Mouse (Mus musculus) CH12.LX (cell line): ENCODE data around the gene Ldha. TPM values are rescaled to one million over a fixed set of nuclear protein-coding genes. Genes with fewer than 3 reads are reported as not detected.

Experiments
- DNase-seq: peaks from one replicate; pipeline ENCODE4 v3.0.0-alpha.2; 2013; ENCODE audit errors: extremely low read depth
- H3K27ac ChIP-seq: 2 replicates; pipeline ENCODE4 v1.5.1; 2012; ENCODE audit warnings: low read depth, mild to moderate bottlenecking, control low read depth, moderate library complexity; ENCODE audit not compliant: insufficient read depth
- H3K27me3 ChIP-seq: replicated peaks from 2 replicates; pipeline ENCODE3; 2012; ENCODE audit warnings: inconsistent platforms
- H3K36me3 ChIP-seq, 2 experiments: replicated peaks in 1 of 2; 2 replicates each; pipeline versions ENCODE3 to v1.6.1; 2012; ENCODE audit warnings: inconsistent platforms in 1 of 2, low read length in 1 of 2, mild to moderate bottlenecking in 1 of 2, mixed read lengths in 1 of 2, moderate library complexity in 1 of 2; ENCODE audit not compliant: control insufficient read depth in 1 of 2, insufficient read depth in 1 of 2
- H3K4me1 ChIP-seq, 2 experiments: 2 replicates each; pipeline ENCODE4 v1.6.1; 2012; ENCODE audit warnings: inconsistent platforms in 1 of 2, moderate library complexity in 1 of 2; ENCODE audit not compliant: insufficient read depth in 2 of 2, control insufficient read depth in 1 of 2
- H3K4me2 ChIP-seq: 2 replicates; pipeline ENCODE4 v1.6.1; 2012; ENCODE audit warnings: low read depth, mild to moderate bottlenecking, control low read depth; ENCODE audit not compliant: poor library complexity, insufficient read depth, severe bottlenecking
- H3K4me3 ChIP-seq, 3 experiments: fragments of 150-350 bp in 1 of 3; sonication (generic) in 1 of 3; replicated peaks in 1 of 3; 2 replicates each; pipeline versions ENCODE3 to v1.5.1; 2011 to 2012; ENCODE audit warnings: low read depth in 2 of 3, low read length in 2 of 3, mild to moderate bottlenecking in 2 of 3, moderate library complexity in 2 of 3, control low read depth in 1 of 3, improper control_type of control experiment in 1 of 3, inconsistent platforms in 1 of 3, mixed read lengths in 1 of 3; ENCODE audit not compliant: poor library complexity in 1 of 3
- H3K79me2 ChIP-seq: replicated peaks from 2 replicates; pipeline ENCODE4 v1.6.1; 2012; ENCODE audit warnings: mild to moderate bottlenecking, moderate library complexity; ENCODE audit not compliant: control insufficient read depth, poor library complexity, insufficient read depth, severe bottlenecking; ENCODE audit errors: extremely low read depth
- H3K9ac ChIP-seq: 2 replicates; pipeline ENCODE4 v1.6.1; 2012; ENCODE audit warnings: low read depth, mild to moderate bottlenecking, control low read depth, moderate library complexity; ENCODE audit not compliant: insufficient read depth
- H3K9me3 ChIP-seq: replicated peaks from 2 replicates; pipeline ENCODE3; 2012; ENCODE audit warnings: low read length, inconsistent platforms, mixed read lengths
- BHLHE40 ChIP-seq: IDR thresholded peaks from 2 replicates; pipeline ENCODE4 v1.6.1; 2011; ENCODE audit warnings: mild to moderate bottlenecking, low read depth, low read length, improper control_type of control experiment
- CHD1 ChIP-seq: IDR thresholded peaks from 2 replicates; pipeline ENCODE4 v1.6.1; 2012; ENCODE audit warnings: low read depth, low read length, improper control_type of control experiment, inconsistent platforms
- CHD2 ChIP-seq: IDR thresholded peaks from 2 replicates; pipeline ENCODE4 v1.6.1; 2011; ENCODE audit warnings: low read length, improper control_type of control experiment
- E2F4 ChIP-seq: IDR thresholded peaks from 2 replicates; pipeline ENCODE4 v1.6.1; 2011; ENCODE audit warnings: low read depth, low read length, improper control_type of control experiment; ENCODE audit not compliant: insufficient replicate concordance
- ELF1 ChIP-seq: IDR thresholded peaks from 2 replicates; pipeline ENCODE4 v1.6.1; 2014; ENCODE audit warnings: low read depth, mild to moderate bottlenecking, inconsistent platforms, low read length, improper control_type of control experiment
- ETS1 ChIP-seq: conservative IDR thresholded peaks from 2 replicates; pipeline ENCODE4 v1.6.1; 2012; ENCODE audit warnings: low read depth, mild to moderate bottlenecking, inconsistent platforms, low read length, improper control_type of control experiment, moderate library complexity
- HCFC1 ChIP-seq: IDR thresholded peaks from 2 replicates; pipeline ENCODE4 v1.6.1; 2012; ENCODE audit warnings: low read depth, mild to moderate bottlenecking, inconsistent platforms, low read length, improper control_type of control experiment
- JUN ChIP-seq: IDR thresholded peaks from 2 replicates; pipeline ENCODE4 v1.6.1; 2011; ENCODE audit warnings: low read depth, mild to moderate bottlenecking, low read length, improper control_type of control experiment, moderate library complexity; ENCODE audit not compliant: insufficient read depth
- JUND ChIP-seq: conservative IDR thresholded peaks from 2 replicates; pipeline ENCODE4 v1.6.1; 2011; ENCODE audit warnings: low read depth, low read length, improper control_type of control experiment
- KAT2A ChIP-seq: IDR thresholded peaks from 2 replicates; pipeline ENCODE4 v1.6.1; 2012; ENCODE audit warnings: low read length, improper control_type of control experiment, inconsistent platforms; ENCODE audit not compliant: insufficient replicate concordance
- MAX ChIP-seq: IDR thresholded peaks from 2 replicates; pipeline ENCODE4 v1.6.1; 2011; ENCODE audit warnings: low read length, improper control_type of control experiment
- MEF2A ChIP-seq: IDR thresholded peaks from 2 replicates; pipeline ENCODE4 v1.6.1; 2014; ENCODE audit warnings: low read depth, mild to moderate bottlenecking, inconsistent platforms, low read length, improper control_type of control experiment, borderline replicate concordance
- MXI1 ChIP-seq: IDR thresholded peaks from 2 replicates; pipeline ENCODE4 v1.6.1; 2011; ENCODE audit warnings: mild to moderate bottlenecking, low read depth, low read length, improper control_type of control experiment
- PAX5 ChIP-seq: IDR thresholded peaks from 2 replicates; pipeline ENCODE4 v1.6.1; 2012; ENCODE audit warnings: low read length, inconsistent platforms, mixed read lengths
- POLR2A ChIP-seq: IDR thresholded peaks from 2 replicates; pipeline ENCODE4 v1.6.1; 2011; ENCODE audit warnings: low read depth, mild to moderate bottlenecking, improper control_type of control experiment, low read length
- POLR2AphosphoS2 ChIP-seq: IDR thresholded peaks from 2 replicates; pipeline ENCODE4 v1.6.1; 2011; ENCODE audit warnings: low read depth, low read length, improper control_type of control experiment
- RCOR1 ChIP-seq: conservative IDR thresholded peaks from 2 replicates; pipeline ENCODE4 v1.6.1; 2012; ENCODE audit warnings: low read depth, mild to moderate bottlenecking, inconsistent platforms, low read length, improper control_type of control experiment
- SIN3A ChIP-seq: IDR thresholded peaks from 2 replicates; pipeline ENCODE4 v1.6.1; 2012; ENCODE audit warnings: low read length, improper control_type of control experiment, inconsistent platforms
- SMC3 ChIP-seq: IDR thresholded peaks from 2 replicates; pipeline ENCODE4 v1.6.1; 2011; ENCODE audit warnings: low read depth, low read length, improper control_type of control experiment
- TBP ChIP-seq: conservative IDR thresholded peaks from 2 replicates; pipeline ENCODE4 v1.6.1; 2011; ENCODE audit warnings: low read depth, low read length, improper control_type of control experiment
- UBTF ChIP-seq: IDR thresholded peaks from 2 replicates; pipeline ENCODE4 v1.6.1; 2012; ENCODE audit warnings: low read depth, mild to moderate bottlenecking, inconsistent platforms, low read length, improper control_type of control experiment, moderate library complexity
- ZC3H11A ChIP-seq: IDR thresholded peaks from 2 replicates; pipeline ENCODE4 v1.6.1; 2012; ENCODE audit warnings: low read depth, mild to moderate bottlenecking, inconsistent platforms, low read length, improper control_type of control experiment
- ZMIZ1 ChIP-seq: IDR thresholded peaks from 2 replicates; pipeline ENCODE4 v1.6.1; 2012; ENCODE audit warnings: low read depth, mild to moderate bottlenecking, inconsistent platforms, low read length, improper control_type of control experiment
- ZNF384 ChIP-seq: IDR thresholded peaks from 2 replicates; pipeline ENCODE4 v1.6.1; 2012; ENCODE audit warnings: low read depth, low read length, improper control_type of control experiment, inconsistent platforms
- dilution Hi-C: fragments of 300-500 bp; cut with MboI; formaldehyde crosslinking; loops from 2 replicates; pipeline ENCODE4 v1.14.3; 2020; ENCODE audit warnings: low sequenced_read_pairs; ENCODE audit not compliant: extremely low pct_unique_long_range_greater_than_20kb, extremely low pct_ligation_motif_present
- in situ Hi-C: fragments of 300-500 bp; cut with MboI; formaldehyde crosslinking; loops from 3 replicates; pipeline ENCODE4 v1.14.3; 2019; ENCODE audit warnings: low sequenced_read_pairs, low pct_ligation_motif_present, low pct_unique_long_range_greater_than_20kb, mixed read lengths
- polyA plus RNA-seq: library from polyadenylated mRNA; unstranded; fragments of >175 nt; gene quantifications from 2 replicates; pipeline ENCODE4 v1.2.1, GENCODE M21; 2012; ENCODE audit warnings: low read depth; ENCODE audit not compliant: insufficient read length
- total RNA-seq, 2 experiments: library from RNA; depleted of rRNA; stranded (reverse); fragments of 300-350 nt in 1 of 2; fragments of >200 nt in 1 of 2; gene quantifications; 2 replicates each; pipeline ENCODE4 v1.2.3; 2012 to 2014

Ldha gene
- total and polyA plus RNA-seq, 3 experiments = 970 to 1,555 (median 1,199) TPM

DNA sequence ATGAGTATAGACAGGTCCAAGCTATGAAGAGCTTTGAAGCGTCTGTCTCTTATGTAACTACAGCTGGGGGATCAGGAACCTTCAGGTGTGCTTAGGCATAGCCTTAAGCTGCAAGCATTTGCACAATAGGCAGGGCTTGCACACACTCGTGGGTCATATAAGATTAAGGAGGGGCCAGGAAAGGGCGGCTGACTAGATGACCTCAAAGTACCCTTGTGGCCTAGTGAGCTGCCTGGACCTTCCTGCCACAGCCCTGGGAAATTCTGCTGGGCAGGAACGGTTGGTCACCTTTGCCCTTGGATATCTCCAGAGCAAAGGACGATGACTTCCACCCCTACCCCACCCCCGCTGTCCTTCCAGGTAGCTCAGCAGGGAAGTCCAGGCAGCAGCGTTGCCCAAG is 1.8 kb upstream of the Ldha start:
- dilution Hi-C loops (no loop called here), in situ Hi-C loops (no loop called here)
- no peaks in the 10 kb centered on the region for H3K79me2 ChIP-seq
- no peak overlapping the region for H3K4me2 ChIP-seq
- no peak overlapping the region for H3K27ac ChIP-seq
- no peaks in the 10 kb centered on the region for H3K9me3 ChIP-seq
- no peaks in the 10 kb centered on the region for H3K27me3 ChIP-seq
- H3K36me3 ChIP-seq = peaks cover 0 to 4% of the 10 kb centered on the region in 2 experiments
- peaks cover 5 to 33% of the 10 kb centered on the region in 2 experiments; a peak in 3 of 4 replicates for H3K4me1 ChIP-seq
- H3K4me3 ChIP-seq = no peak overlapping the region
- no peak for DNase-seq
- no peak overlapping the region for H3K9ac ChIP-seq
- no peak for TF ChIP-seq UBTF
- TF ChIP-seq CHD2 = no peak
- no peak for TF ChIP-seq HCFC1
- no peak for TF ChIP-seq SIN3A
- no peak for TF ChIP-seq TBP
- no peak for TF ChIP-seq CHD1
- TF ChIP-seq JUND = no peak
- TF ChIP-seq ZMIZ1 = no peak
- no peak for TF ChIP-seq ZNF384
- no peak for TF ChIP-seq MAX
- no peak for TF ChIP-seq SMC3
- no peak for TF ChIP-seq ZC3H11A
- no peak for TF ChIP-seq PAX5
- TF ChIP-seq BHLHE40 = no peak
- TF ChIP-seq MEF2A = no peak
- no peak for TF ChIP-seq POLR2AphosphoS2
- no peak for TF ChIP-seq JUN
- TF ChIP-seq KAT2A = no peak
- no peak for TF ChIP-seq ELF1
- no peak for TF ChIP-seq RCOR1

DNA sequence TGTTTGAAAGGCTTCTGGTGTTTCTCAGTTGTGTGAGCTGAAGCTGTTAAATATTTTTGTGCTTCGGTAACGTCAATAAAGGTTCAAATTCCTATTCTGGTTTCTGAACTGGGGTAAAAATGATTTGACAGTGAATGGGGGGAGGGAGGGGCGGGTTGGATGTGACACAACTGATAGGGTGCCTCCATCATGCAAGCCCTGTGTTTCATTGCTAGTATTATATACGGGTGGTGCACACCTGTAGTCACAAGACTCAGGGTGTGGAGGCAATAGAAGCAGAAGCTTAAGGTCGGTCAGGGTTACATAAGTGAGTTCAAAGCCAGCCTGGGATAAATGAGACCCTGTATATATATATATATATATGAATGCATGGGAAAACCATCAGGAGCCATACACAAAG is 1.4 kb upstream of the Ldha start:
- DNase-seq = no peak
- peaks cover 5 to 33% of the 10 kb centered on the region in 2 experiments; a peak in 3 of 4 replicates for H3K4me1 ChIP-seq
- dilution Hi-C loops = no loop called here
- no peak overlapping the region for H3K27ac ChIP-seq
- no peak for TF ChIP-seq ETS1
- TF ChIP-seq E2F4 = no peak
- no peak for TF ChIP-seq MXI1
- TF ChIP-seq JUND = no peak
- no peak for TF ChIP-seq TBP
- no peak for TF ChIP-seq POLR2A
- TF ChIP-seq ZNF384 = no peak
- TF ChIP-seq CHD1 = no peak
- TF ChIP-seq KAT2A = no peak
- TF ChIP-seq MAX = no peak
- no peak for TF ChIP-seq UBTF
- TF ChIP-seq, all 38 proteins: peak for 0
- H3K36me3 ChIP-seq = peaks cover 0 to 4% of the 10 kb centered on the region in 2 experiments
- no peak overlapping the region for H3K4me2 ChIP-seq
- in situ Hi-C loops = no loop called here
- H3K79me2 ChIP-seq = no peaks in the 10 kb centered on the region
- no peak overlapping the region for H3K4me3 ChIP-seq
- no peaks in the 10 kb centered on the region for H3K9me3 ChIP-seq
- no peak overlapping the region for H3K9ac ChIP-seq
- no peaks in the 10 kb centered on the region for H3K27me3 ChIP-seq
